Mouse (Mus musculus) neural tube, embryonic 10.5 days (tissue): ENCODE results near the gene Polr2e.

ENCODE experiments used
- DNase-seq: peaks from one replicate; pipeline ENCODE4 v3.0.0-alpha.2; 2017; ENCODE audit warnings: low spot score; ENCODE audit errors: extremely low spot score

The Polr2e gene

GRCm38 (mm10) chr10:79988506-79989271 lies 50.9 kb downstream of the Polr2e start, which contains the start of gene Cnn2:
Gene Cnn2 (plus strand): TSS chr10:79988584.
- DNase-seq = peak; percentile 73

- peak; percentile 44 for DNase-seq
Measured at GRCm38 (mm10) chr10:79987771-79988505, 51.7 kb downstream of the Polr2e start.

- DNase-seq = peak; percentile 89
Measured at GRCm38 (mm10) chr10:79986963-79987362, 52.6 kb downstream of the Polr2e start.

GRCm38 (mm10) chr10:79986232-79986878 lies 53.2 kb downstream of the Polr2e start:
- no peak for DNase-seq
